Mouse (Mus musculus) ES-Bruce4 (cell line): ENCODE measurements around the gene Man1a.

ENCODE experiments used
- CTCF ChIP-seq: IDR thresholded peaks from one replicate; pipeline ENCODE4 v1.8.1; 2011; ENCODE audit warnings: low read depth, low read length
- EP300 ChIP-seq: IDR thresholded peaks from 2 replicates; pipeline ENCODE4 v1.6.1; 2011; ENCODE audit warnings: low read depth, low read length; ENCODE audit not compliant: insufficient read depth
- POLR2A ChIP-seq: IDR thresholded peaks from one replicate; pipeline ENCODE4 v1.8.1; 2011; ENCODE audit warnings: low read length; ENCODE audit not compliant: insufficient read depth

DNA sequence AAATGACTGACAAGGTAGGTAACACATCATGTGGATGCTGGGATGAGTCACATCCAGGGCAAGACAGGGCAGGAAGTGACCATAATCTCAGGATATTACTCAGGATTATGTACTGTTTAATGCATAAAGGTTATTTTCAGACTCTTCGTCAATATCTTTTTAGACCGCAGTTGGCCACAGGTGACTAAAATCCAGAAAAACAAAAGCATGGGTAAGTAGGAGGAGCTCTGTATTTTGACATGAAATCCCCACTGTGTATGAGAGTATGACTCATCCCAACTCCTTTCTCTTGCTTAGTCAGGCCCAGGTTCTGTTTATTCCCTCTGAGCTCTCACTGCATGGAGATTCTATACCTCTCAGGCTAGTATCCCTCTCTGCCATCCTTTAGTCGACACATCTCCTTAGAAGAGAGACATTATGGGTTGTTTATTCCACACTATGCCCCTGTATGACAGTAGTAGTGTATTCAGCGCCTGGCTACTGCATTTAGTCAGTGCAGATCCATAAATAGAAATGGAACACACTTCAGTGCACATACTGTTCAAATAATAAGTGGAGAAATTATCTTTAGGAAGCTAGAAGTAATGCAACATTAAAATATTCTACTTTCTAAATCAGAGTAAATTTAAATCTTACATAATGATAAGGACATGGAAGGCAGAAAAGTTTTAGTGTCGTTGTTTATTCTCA is 49.5 kb downstream of the Man1a start:
- TF ChIP-seq POLR2A, result no peak
- TF ChIP-seq CTCF, result no peak
- TF ChIP-seq EP300, result no peak
